Mouse (Mus musculus) liver, adult 2 months (tissue): ENCODE results near the gene Atp8b2.

Experiments used
- CTCF ChIP-seq: fragments of 200-500 bp; IDR thresholded peaks from 2 replicates; pipeline ENCODE4 v1.5.1; 2011; ENCODE audit warnings: low read depth, low read length, control low read depth
- POLR2A ChIP-seq: fragments of 200-500 bp; IDR thresholded peaks from 2 replicates; pipeline ENCODE4 v1.6.1; 2011; ENCODE audit warnings: low read length, control low read depth; ENCODE audit not compliant: insufficient read depth; ENCODE audit errors: extremely low read depth

GRCm38 (mm10) chr3:89956177-89956971 is 6.9 kb downstream of the Atp8b2 start:
- no peak for TF ChIP-seq POLR2A
- no peak for TF ChIP-seq CTCF
